Mouse (Mus musculus): Measurements from ENCODE around the gene Vezf1.

GRCm38 (mm10) chr11:88061892-88062625, 6.0 kb upstream of the Vezf1 start:
- peak; percentile 22; the same call in 1 of the 2 replicates for TF ChIP-seq CTCF (IDR thresholded peaks at IDR 0.05; ENCODE audit: extremely low read depth, insufficient read depth, insufficient read length, insufficient replicate concordance)
- TF ChIP-seq POLR2A (IDR thresholded peaks at IDR 0.05; ENCODE audit: low read depth, low read length) = no peak
